Mouse (Mus musculus): Measurements from ENCODE around the gene Xlr5a.
"Not testable (repeated sequence)": the region's sequence is repeated elsewhere in the genome, so short reads cannot be mapped to it uniquely, and the experiment has no call there.

Gene Xlr5a

DNA sequence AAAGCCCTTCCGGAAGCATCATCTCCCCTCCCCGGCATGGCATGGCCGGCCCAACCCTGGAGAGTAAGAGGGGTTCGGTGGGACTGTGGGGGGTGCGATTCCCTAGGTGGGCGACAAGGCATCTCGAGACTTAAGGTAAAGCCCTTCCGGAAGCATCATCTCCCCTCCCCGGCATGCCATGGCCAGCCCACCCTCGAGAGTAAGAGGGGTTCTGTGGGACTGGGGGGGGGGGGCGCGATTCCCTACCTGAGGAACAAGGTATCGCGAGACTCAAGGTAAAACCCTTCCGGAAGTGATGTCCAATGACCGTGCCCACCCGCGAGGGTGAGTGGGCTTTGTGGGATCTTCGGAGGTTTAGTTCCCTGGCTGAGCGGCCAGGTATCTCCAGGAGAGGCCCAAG is 144.3 kb downstream of the Xlr5a start, which contains the start of gene Xlr5b:
Gene Xlr5b, plus strand, starts transcription at position 301 of the 400 bp plus-strand sequence.
- not testable (repeated sequence) for DNase-seq (ENCODE audit: extremely low spot score, low read depth, low spot score)

- not testable (repeated sequence) for DNase-seq (ENCODE audit: extremely low spot score, low read depth, low spot score)
These were observed 149.6 kb downstream of the Xlr5a start for GRCm38 (mm10) chrX:73143218-73143618.

DNA sequence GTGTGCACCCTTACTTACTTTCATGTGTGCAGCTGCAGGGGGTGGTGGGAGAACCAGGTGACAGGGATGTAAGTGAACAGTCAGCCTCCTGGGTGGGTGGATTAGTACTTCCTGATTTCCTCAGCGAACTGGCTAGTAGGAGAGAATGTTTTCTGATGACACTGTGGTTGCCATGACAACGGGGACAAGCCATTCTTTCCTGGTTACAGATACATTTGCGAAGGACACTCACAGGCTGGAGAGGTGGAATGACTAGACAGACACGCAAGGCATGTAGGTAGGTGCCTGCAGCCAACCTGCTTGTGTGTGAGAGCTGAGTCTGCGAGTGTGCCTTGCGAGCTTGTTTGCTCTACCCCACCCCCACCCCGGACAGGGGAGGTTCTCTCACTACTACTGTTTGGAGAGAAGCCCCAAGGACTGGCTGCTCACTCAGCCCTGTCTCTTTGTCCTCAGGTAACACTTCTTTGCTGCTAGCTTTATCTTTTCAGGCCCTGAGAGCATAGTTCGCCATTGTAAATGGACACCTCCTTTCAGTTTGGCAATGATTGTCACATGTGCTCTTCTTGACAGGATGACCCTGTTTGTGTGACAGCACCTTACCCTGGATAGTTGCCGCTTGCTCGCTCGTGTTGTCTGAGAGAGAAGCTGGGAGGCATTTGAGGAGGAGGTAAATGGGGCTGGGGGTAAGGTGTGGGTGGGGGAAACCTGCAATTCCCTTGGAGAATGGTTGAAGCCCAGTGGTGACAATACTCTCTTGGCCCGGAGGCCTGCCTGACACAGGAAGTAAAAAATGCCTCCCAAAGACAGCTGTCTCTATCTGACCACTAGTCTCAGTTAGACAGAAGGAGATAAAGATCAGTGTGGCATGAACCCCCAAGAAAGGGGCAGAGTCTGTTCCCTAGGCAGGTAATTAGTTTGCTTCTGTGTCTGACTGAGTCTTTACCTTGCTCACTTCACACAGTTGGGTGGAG is 169.6 kb downstream of the Xlr5a start:
- not testable (repeated sequence) for DNase-seq (ENCODE audit: extremely low spot score, low read depth, low spot score)

DNA sequence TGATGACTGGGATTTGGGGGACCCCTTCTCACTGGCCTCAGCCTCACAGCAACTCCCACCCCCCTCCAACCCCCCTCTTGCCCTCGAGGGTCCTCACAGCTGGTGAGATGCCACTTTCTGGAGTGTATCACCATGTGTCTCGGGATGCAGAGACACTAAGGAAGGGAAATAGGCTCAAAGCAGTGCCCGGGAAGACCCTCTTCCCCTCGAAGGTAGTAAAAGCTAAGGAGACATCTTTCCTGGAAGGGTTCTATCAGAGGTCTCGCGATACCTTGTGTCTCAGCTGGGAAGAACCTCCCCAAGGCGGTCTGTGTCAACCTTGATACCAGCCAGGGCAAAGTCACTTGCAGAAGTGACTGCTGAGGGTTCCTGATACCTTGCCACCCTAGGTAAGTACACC is 176.0 kb downstream of the Xlr5a start, which contains the start of gene Gm14685:
Gene Gm14685, plus strand, starts transcription at position 301 of the 400 bp plus-strand sequence.
- not testable (repeated sequence) for DNase-seq (ENCODE audit: extremely low spot score, low read depth, low spot score)

- DNase-seq (ENCODE audit: extremely low spot score, low read depth, low spot score): not testable (repeated sequence)
These were observed 195.8 kb downstream of the Xlr5a start, which contains the start of gene Xlr3a for GRCm38 (mm10) chrX:73096941-73097508. Gene Xlr3a, minus strand, starts transcription at chrX:73097095.

- not testable (repeated sequence) for DNase-seq (ENCODE audit: extremely low spot score, low read depth, low spot score)
These were observed 210.3 kb downstream of the Xlr5a start, which contains the start of gene Xlr4a for GRCm38 (mm10) chrX:73082267-73083055. Gene Xlr4a, minus strand, starts transcription at chrX:73082478.

GRCm38 (mm10) chrX:73066765-73067312 is 225.9 kb downstream of the Xlr5a start:
- DNase-seq (ENCODE audit: extremely low spot score, low read depth, low spot score): not testable (repeated sequence)

DNA sequence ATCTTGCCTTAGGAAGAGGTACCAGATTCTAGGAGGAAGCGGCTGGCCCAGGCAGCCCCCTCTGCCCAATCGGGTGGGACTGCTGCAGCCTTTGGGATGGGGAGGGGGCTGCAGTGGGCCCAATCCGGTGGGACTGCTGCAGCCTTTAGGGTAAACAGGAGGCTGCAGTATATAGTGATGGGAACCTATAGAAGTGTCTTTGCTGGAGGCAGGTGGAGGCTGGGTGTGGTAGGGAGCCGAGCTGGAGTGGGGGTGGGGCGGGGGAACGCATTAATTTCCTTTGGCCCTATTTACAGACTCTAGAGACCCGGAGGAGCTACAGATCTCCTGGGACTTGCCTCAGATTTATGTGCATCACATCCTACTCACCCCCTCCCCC is 228.4 kb downstream of the Xlr5a start, which contains the start of gene Pnma3:
Gene Pnma3, plus strand, starts transcription at position 373 of the 379 bp plus-strand sequence.
- no peak for DNase-seq (ENCODE audit: extremely low spot score, low read depth, low spot score)

GRCm38 (mm10) chrX:73063512-73064414 is 229.0 kb downstream of the Xlr5a start:
- DNase-seq (ENCODE audit: extremely low spot score, low read depth, low spot score): no peak

- no peak for DNase-seq (ENCODE audit: extremely low spot score, low read depth, low spot score)
These were observed 230.5 kb downstream of the Xlr5a start for GRCm38 (mm10) chrX:73062323-73062722.

GRCm38 (mm10) chrX:73061528-73061927 is 231.2 kb downstream of the Xlr5a start:
- no peak for DNase-seq (ENCODE audit: extremely low spot score, low read depth, low spot score)

Measured in hindlimb bud, embryonic 11.5 days (tissue).